Mouse (Mus musculus) neural tube, embryonic 13.5 days (tissue): ENCODE results near the gene Retsat. TPM values are rescaled to one million over a fixed set of nuclear protein-coding genes. Genes with fewer than 3 reads are reported as not detected.

ENCODE experiments used
- ATAC-seq: fragments of 200-750 bp; cut with Nextera tagmentation; 2 replicates; pipeline ENCODE4 v1.8.0; 2017; ENCODE audit warnings: low read depth, mild to moderate bottlenecking, moderate TSS enrichment, moderate library complexity
- H3K27ac ChIP-seq: fragments of 300-500 bp; sonication (generic); replicated peaks from 2 replicates; pipeline ENCODE4 v1.5.1; 2015; ENCODE audit warnings: moderate library complexity, mild to moderate bottlenecking, inconsistent platforms
- H3K27me3 ChIP-seq: fragments of 300-500 bp; sonication (generic); 2 replicates; pipeline ENCODE4 v1.6.1; 2015; ENCODE audit warnings: mild to moderate bottlenecking, inconsistent platforms
- H3K36me3 ChIP-seq: fragments of 300-500 bp; sonication (generic); 2 replicates; pipeline ENCODE4 v1.6.1; 2015; ENCODE audit warnings: mild to moderate bottlenecking, inconsistent platforms
- H3K4me1 ChIP-seq: fragments of 300-500 bp; sonication (generic); replicated peaks from 2 replicates; pipeline ENCODE4 v1.6.1; 2015; ENCODE audit warnings: inconsistent platforms
- H3K4me2 ChIP-seq: fragments of 300-500 bp; sonication (generic); 2 replicates; pipeline ENCODE4 v1.6.1; 2015; ENCODE audit warnings: inconsistent platforms, mild to moderate bottlenecking, moderate library complexity
- H3K4me3 ChIP-seq: fragments of 300-500 bp; sonication (generic); 2 replicates; pipeline ENCODE4 v1.5.1; 2015; ENCODE audit warnings: mild to moderate bottlenecking, inconsistent platforms
- H3K9ac ChIP-seq: fragments of 300-500 bp; sonication (generic); 2 replicates; pipeline ENCODE4 v1.6.1; 2015; ENCODE audit warnings: moderate library complexity, mild to moderate bottlenecking, inconsistent platforms
- H3K9me3 ChIP-seq: fragments of 300-500 bp; sonication (generic); 2 replicates; pipeline ENCODE4 v1.6.1; 2016; ENCODE audit warnings: inconsistent platforms
- WGBS: fragments of 180-500 bp; shearing (Covaris S2); methylation state at CpG from one replicate; pipeline ENCODE4 v1.1.7; 2015; 5-methylcytosine and 5-hydroxymethylcytosine counted together
- polyA plus RNA-seq: library from polyadenylated mRNA; unstranded; fragments of >200 nt; fragmentation: Nextera tagmentation; extraction: Ambion mirVana; gene quantifications from 2 replicates; pipeline ENCODE4 v1.2.1, GENCODE M21; 2015

The Retsat gene
- polyA plus RNA-seq, 1 experiment from 2014 or later, result 5.3 TPM

DNA sequence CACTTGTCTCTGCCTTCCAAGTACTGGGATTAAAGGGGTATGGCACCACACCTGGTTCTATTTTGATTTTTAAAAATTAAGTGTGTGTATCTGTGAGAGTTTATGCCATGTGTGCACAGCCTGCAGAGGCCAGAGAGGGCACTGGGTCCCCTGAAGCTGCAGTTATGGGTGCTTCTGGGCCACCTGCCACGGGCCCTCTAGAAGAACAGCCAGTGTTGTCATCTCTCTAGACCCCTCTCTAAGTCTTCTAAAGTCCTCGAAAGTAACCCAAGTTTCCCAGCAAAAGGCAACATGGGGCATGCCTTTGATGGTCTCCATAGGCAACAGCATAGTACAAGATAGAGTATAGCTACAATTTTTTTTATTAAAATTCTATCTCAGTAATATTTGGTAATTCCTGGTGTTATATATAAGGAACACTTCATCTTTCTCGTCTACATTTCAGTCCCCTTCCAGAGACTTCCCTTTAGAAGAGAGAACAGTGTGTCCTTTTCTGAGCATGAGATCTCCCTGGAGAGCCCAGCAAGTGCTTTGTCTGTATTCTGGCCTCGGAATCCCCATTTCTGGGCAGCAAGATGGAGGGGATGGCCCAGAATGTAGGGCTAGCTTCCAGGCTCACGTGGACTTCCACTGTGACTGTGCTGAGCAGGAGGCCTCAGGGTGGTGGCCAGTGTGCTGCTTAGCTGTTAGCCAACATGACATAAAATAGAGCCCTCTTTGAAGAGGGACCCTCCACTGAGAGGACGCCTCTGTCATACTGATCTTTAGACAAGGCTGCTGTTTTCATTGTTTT is 5.1 kb upstream of the Retsat start:
- peaks cover 12% of the 10 kb centered on the region for H3K4me1 ChIP-seq
- 0 out of 2 replicates have a peak, but pooled peaks cover 4% of the 10 kb centered on the region for H3K36me3 ChIP-seq
- no peaks in the 10 kb centered on the region for H3K27me3 ChIP-seq
- H3K9ac ChIP-seq, result no peak overlapping the region
- no peak overlapping the region for H3K27ac ChIP-seq
- no peak overlapping the region for H3K4me3 ChIP-seq
- WGBS, result 80% methylated on average over 6 of the region's 6 CpGs
- ATAC-seq, result no peak
- H3K4me2 ChIP-seq, result no peak overlapping the region
- H3K9me3 ChIP-seq, result no peaks in the 10 kb centered on the region

DNA sequence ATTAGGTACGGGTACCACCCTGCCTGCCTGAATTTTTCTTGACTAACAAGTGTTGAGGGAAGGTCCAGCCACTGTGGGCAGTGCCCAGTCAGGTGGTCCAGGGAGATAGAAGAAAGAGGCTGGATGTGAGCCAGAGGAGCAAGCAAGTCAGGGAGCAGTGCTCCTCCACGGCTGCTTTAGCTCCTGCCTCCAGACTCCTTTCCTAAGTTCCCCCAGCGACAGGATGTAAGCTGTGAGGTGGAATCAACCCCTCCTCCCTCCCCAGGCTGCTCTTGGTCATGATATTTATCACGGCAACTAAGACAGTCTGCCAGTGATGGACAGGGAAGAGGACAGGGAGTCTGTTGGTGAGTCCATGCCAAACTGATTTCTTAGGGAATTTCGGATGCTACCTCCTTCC is 4.4 kb upstream of the Retsat start:
- Histone ChIP-seq H3K9ac (no peak overlapping the region), H3K36me3 (0 out of 2 replicates have a peak, but pooled peaks cover 4% of the 10 kb centered on the region), H3K4me1 (peaks cover 16% of the 10 kb centered on the region), H3K27me3 (no peaks in the 10 kb centered on the region), H3K9me3 (no peaks in the 10 kb centered on the region), H3K4me2 (no peak overlapping the region), H3K27ac (no peak overlapping the region), H3K4me3 (no peak overlapping the region)
- WGBS, result 67% methylated on average over 5 of the region's 5 CpGs
- ATAC-seq, result no peak

DNA sequence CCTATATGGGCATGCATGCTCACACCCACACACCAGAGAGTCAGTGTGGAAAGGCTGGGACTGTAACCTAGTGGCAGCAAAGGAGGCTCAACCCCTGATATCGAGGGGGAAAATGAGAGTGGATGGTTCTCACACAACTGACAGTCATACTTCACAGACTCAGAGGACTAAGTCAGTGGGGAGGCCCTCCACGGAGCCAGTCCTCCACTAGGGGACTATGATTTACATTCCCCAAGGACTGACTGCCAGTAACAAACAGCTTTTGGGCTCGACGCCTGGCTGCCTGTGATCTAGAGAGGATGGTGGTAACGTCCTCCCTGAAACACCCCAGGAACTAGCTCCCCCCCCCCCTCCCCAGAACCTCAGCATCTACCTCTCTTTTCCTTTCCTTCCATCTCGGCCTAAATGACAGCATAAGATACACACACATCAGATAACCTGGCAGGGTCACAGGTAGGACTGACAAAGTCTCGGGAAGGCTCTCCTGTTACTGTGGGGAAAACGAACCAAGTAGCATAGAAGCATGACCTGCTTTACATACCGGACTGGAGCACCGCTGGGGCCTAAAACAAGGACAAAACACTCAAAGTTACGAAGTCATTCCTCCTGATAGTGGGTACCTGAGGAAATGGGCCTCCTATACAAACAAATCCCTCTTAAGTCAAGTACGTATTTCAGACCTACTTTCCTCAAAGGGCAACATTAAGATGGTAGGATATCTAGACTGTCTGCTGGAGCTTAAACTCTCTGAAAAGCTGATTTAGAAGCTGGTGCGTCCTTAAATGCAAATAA is 996 bp upstream of the Retsat start:
- WGBS, result 45% methylated on average over 13 of the region's 13 CpGs
- no peak for ATAC-seq

DNA sequence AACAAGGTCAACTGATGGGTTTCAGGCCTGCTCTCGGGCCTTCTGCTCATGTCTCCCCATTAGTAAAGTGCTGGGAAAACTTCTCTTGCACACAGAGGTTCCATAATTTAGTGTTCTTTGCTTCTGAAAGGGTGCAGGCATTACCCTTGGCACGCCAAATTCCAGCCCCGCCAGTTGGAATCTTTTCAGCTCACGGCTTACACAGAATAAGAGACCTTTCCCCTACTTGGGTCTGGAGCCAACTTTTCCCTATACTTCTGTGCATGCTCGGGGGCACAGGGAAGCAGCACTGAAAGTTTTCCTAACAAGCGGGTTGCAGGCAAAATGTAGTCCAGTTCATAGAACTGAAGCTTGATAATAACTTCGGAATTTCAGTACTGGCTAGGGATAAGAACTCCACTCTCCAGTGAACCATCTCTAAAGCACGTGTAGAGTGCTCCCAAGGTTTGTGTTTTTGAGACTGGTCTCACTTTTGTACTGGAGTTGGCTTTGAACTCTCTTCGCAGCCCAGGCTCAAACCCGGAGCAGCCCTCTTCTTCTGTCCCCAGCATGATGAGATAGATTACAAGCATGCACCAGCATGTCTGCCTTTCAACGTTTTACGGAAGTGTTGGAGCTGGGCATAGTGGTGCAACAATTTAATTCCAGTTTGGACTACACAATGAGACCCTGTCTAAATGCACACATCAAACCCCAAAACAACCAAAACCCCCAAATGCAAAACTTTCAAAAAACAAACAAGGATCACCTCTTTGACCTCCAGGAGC is 699 bp downstream of the Retsat start:
- 0 out of 2 replicates have a peak, but pooled peaks cover 6% of the 10 kb centered on the region for H3K36me3 ChIP-seq
- 54% methylated on average over 12 of the region's 12 CpGs for WGBS
- ATAC-seq, result peak; percentile 33
- no peaks in the 10 kb centered on the region for H3K9me3 ChIP-seq
- H3K27ac ChIP-seq, result peak overlapping the region; percentile 34
- peak overlapping the region; percentile 50 for H3K4me3 ChIP-seq
- H3K27me3 ChIP-seq, result no peaks in the 10 kb centered on the region
- peak overlapping the region; percentile 69 for H3K4me2 ChIP-seq
- H3K9ac ChIP-seq, result peak overlapping the region; percentile 66
- peaks cover 19% of the 10 kb centered on the region for H3K4me1 ChIP-seq

More for the DNA sequence above, 996 bp upstream of the Retsat start:
- peak overlapping the region; percentile 50 for H3K4me3 ChIP-seq
- no peak overlapping the region for H3K27ac ChIP-seq
- H3K27me3 ChIP-seq, result no peaks in the 10 kb centered on the region
- H3K36me3 ChIP-seq, result no peaks in the 10 kb centered on the region
- peaks cover 19% of the 10 kb centered on the region for H3K4me1 ChIP-seq
- H3K4me2 ChIP-seq, result peak overlapping the region; percentile 69
- H3K9me3 ChIP-seq, result no peaks in the 10 kb centered on the region
- H3K9ac ChIP-seq, result peak overlapping the region; percentile 75

DNA sequence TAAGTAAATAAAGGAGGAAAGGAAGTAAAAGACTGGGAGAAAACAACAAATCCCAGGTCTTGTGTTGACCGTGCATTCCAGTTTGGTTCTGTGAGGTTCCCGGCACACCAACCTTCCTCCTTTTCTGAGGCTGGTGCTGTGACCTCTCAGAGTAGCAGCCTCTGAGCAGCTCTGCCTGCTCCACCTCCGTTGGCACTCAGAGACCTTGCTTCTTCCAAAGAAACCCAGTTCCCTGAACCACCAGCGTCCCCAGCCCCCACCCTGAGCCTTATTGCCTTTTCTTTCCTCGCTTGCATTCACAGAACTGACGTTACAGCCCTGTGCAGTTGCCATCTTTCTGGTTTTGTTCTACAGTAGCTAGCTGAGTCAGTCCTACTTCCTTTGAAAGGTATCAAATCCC is 1.9 kb downstream of the Retsat start:
- 77% methylated on average over 6 of the region's 6 CpGs for WGBS
- Histone ChIP-seq H3K4me2 (no peak overlapping the region), H3K4me3 (no peak overlapping the region), H3K4me1 (peaks cover 19% of the 10 kb centered on the region), H3K9me3 (no peaks in the 10 kb centered on the region), H3K27me3 (no peaks in the 10 kb centered on the region), H3K36me3 (peaks cover 17% of the 10 kb centered on the region; the same call in 1 of the 2 replicates), H3K27ac (no peak overlapping the region), H3K9ac (no peak overlapping the region)
- ATAC-seq, result no peak

DNA sequence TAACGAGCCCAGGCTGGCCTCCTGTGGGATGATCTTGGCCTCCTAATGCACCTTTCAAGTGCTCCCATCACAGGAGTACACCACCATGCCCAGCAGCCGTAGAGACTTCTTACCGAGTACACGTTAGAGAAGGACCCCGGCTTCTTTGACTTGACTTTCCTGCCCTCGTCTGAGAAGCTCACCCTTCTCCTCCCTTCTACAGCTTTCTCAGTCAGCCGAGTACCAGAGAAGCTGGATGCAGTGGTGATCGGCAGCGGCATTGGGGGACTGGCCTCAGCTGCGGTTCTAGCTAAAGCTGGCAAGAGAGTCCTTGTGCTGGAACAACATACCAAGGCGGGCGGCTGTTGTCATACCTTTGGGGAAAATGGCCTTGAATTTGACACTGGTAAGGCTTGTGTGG is 2.5 kb downstream of the Retsat start:
- no peaks in the 10 kb centered on the region for H3K9me3 ChIP-seq
- no peak overlapping the region for H3K4me3 ChIP-seq
- no peak overlapping the region for H3K9ac ChIP-seq
- H3K4me2 ChIP-seq, result no peak overlapping the region
- no peaks in the 10 kb centered on the region for H3K27me3 ChIP-seq
- no peak overlapping the region for H3K27ac ChIP-seq
- H3K36me3 ChIP-seq, result peaks cover 23% of the 10 kb centered on the region
- no peak for ATAC-seq
- peaks cover 19% of the 10 kb centered on the region for H3K4me1 ChIP-seq
- 84% methylated on average over 12 of the region's 12 CpGs for WGBS

DNA sequence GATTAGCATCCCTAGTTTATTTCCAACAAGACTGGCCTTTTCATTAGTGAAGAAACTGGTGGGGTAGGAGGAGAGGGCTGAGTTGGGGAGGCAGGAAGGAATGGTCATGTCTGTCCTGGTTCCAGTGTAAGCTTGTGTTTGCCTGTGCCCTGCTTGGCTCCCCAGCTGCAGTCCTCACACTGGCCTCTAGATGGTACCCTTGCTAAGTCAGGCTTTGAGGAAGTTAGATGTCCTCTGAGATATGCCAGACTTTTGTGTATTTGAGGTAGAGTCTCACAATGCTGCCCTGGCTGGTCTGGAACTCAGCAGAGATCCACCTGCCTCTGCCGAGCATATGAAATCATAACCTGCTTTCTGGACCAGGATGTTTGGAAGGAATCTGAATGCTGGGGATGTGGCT is 3.5 kb downstream of the Retsat start:
- Histone ChIP-seq H3K4me3 (no peak overlapping the region), H3K9ac (no peak overlapping the region), H3K27ac (no peak overlapping the region), H3K4me2 (no peak overlapping the region), H3K9me3 (no peaks in the 10 kb centered on the region), H3K27me3 (no peaks in the 10 kb centered on the region), H3K36me3 (peaks cover 32% of the 10 kb centered on the region), H3K4me1 (peaks cover 18% of the 10 kb centered on the region)
- WGBS, result 64% methylated on average over 1 of the region's 1 CpGs
- no peak for ATAC-seq

DNA sequence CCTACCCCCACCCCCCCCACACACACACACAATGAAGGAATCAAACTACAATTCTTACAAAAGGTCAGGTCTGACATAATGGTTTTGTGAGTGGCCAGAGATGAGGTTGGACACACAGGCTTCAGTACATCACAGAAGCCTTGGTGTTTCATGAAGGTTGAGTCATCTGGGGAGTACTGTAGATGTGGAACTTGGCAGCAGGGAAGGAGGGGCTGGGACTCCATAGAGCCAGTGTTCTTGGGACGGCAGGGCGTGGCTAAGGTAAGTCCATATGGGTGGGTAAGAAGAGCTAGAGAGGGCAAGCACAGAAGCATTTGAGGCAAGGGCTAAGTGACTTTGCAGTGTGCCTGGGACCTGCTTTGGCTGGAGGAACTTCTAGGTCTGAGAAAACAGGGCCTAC is 5.8 kb downstream of the Retsat start:
- Histone ChIP-seq H3K4me1 (peaks cover under 1% of the 10 kb centered on the region; the same call in 1 of the 2 replicates), H3K9ac (no peak overlapping the region), H3K4me2 (no peak overlapping the region), H3K36me3 (peaks cover 50% of the 10 kb centered on the region), H3K9me3 (no peaks in the 10 kb centered on the region), H3K27ac (no peak overlapping the region), H3K4me3 (no peak overlapping the region), H3K27me3 (no peaks in the 10 kb centered on the region)
- 86% methylated on average over 2 of the region's 2 CpGs for WGBS
- no peak for ATAC-seq

DNA sequence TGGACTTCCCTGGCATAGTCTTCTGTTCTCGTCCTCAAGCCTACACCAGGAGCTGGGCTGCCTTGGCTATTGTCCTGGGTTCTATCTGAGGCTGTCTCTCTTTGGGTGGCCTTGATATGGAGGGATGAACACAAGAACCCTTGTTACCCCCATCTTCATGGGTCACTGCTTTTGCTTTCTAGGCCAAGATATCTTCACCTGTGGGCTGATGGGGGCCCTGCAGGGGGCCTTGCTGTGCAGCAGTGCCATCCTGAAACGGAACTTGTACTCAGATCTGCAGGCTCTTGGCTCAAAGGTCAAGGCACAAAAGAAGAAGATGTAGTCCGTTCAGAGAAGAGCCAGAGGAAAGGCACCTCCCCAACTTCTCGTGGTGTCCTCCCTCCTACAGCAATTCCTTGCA is 8.8 kb downstream of the Retsat start:
- Histone ChIP-seq H3K27ac (no peak overlapping the region), H3K4me2 (no peak overlapping the region), H3K36me3 (peaks cover 79% of the 10 kb centered on the region), H3K4me3 (no peak overlapping the region), H3K4me1 (no peaks in the 10 kb centered on the region), H3K9ac (no peak overlapping the region), H3K27me3 (no peaks in the 10 kb centered on the region), H3K9me3 (no peaks in the 10 kb centered on the region)
- no peak for ATAC-seq
- WGBS, result 91% methylated on average over 4 of the region's 4 CpGs

DNA sequence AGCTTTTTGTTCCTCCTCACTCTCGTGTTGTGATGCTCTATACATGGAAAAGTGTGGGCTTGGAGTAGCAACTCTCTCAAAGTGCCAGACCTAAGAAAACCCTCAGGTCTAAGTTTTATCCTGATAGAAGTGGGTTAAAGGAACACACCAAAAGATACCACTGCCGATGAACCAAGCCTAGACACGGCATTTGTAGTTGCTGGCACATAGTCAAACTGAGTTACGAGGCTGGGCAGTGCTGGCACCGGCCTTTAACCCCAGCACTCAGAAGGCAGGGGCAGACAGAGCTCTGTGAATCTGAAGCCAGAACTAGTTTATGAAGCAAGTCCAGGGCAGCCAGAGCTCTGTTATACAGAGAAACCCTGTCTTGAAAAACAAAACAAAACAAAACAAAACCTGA is 9.4 kb downstream of the Retsat start:
- 88% methylated on average over 5 of the region's 5 CpGs for WGBS
- H3K36me3 ChIP-seq, result peaks cover 79% of the 10 kb centered on the region

DNA sequence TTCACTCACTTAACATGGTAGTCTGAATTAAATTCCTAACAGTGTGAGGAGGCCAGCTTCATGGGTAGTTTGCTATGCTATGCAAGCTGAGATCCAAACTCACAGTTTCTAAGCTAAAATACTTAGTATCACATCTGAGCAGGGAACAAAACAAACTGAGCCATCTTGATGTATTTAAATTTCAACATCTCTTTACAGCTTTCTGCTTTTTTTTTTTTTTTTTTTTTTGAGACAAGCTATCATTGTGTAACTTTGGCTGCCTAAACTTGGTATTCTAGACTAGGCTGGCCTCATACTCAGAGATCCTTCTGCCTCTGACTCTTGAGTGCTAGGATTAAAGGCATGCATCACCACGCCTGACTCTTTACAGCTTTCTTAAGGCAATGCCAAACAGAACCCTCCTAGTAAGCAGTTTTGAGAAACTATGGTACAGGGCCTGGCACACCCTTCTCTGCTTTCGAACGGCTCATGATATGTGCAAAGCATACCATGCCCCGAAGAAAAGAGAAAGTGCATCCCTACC is 10.4 kb downstream of the Retsat start:
- no peak overlapping the region for H3K4me2 ChIP-seq
- 86% methylated on average over 4 of the region's 4 CpGs for WGBS
- H3K27ac ChIP-seq, result no peak overlapping the region
- no peak overlapping the region for H3K9ac ChIP-seq
- H3K9me3 ChIP-seq, result no peaks in the 10 kb centered on the region
- no peaks in the 10 kb centered on the region for H3K27me3 ChIP-seq
- no peak for ATAC-seq
- peaks cover 85% of the 10 kb centered on the region for H3K36me3 ChIP-seq
- H3K4me1 ChIP-seq, result peaks cover 5% of the 10 kb centered on the region
- H3K4me3 ChIP-seq, result no peak overlapping the region

More for the DNA sequence above, 9.4 kb downstream of the Retsat start:
- no peak overlapping the region for H3K4me3 ChIP-seq
- no peak for ATAC-seq
- no peaks in the 10 kb centered on the region for H3K9me3 ChIP-seq
- no peaks in the 10 kb centered on the region for H3K27me3 ChIP-seq
- no peaks in the 10 kb centered on the region for H3K4me1 ChIP-seq
- no peak overlapping the region for H3K9ac ChIP-seq
- H3K4me2 ChIP-seq, result no peak overlapping the region
- H3K27ac ChIP-seq, result no peak overlapping the region
